Mouse (Mus musculus): ENCODE results near the gene Acsbg1. TPM values are rescaled to one million over a fixed set of nuclear protein-coding genes. Genes with fewer than 3 reads are reported as not detected.

Gene Acsbg1
- total RNA-seq, 1 experiment = 2.7 TPM

GRCm38 (mm10) chr9:54645530-54645929 is 16.1 kb downstream of the Acsbg1 start:
- DNase-seq (ENCODE audit: low read depth, low spot score) = no peak
- no peak overlapping the region for H3K4me3 ChIP-seq (ENCODE audit: insufficient read depth in 1 of 2, low read depth in 1 of 2, low read length in 2 of 2, poor library complexity in 1 of 2, severe bottlenecking in 1 of 2)
- H3K9me3 ChIP-seq (ENCODE audit: control insufficient read depth, insufficient read depth, low read depth, low read length) = no peaks in the 10 kb centered on the region
- in situ Hi-C loops (cut with MboI; ENCODE audit: low sequenced_read_pairs in 2 of 2, unreplicated experiment in 2 of 2) = no loop called here
- H3K36me3 ChIP-seq (ENCODE audit: control insufficient read depth, insufficient read depth, low read length, poor library complexity, severe bottlenecking) = no peaks in the 10 kb centered on the region
- no peak for TF ChIP-seq ZNF384 (IDR thresholded peaks at IDR 0.05; ENCODE audit: low read depth, low read length)
- TF ChIP-seq MAFK (IDR thresholded peaks at IDR 0.05; ENCODE audit: insufficient read depth, low read depth, low read length) = no peak
- TF ChIP-seq ZC3H11A (IDR thresholded peaks at IDR 0.05; ENCODE audit: borderline replicate concordance, low read depth, low read length) = no peak
- no peak for TF ChIP-seq CHD2 (IDR thresholded peaks at IDR 0.05; ENCODE audit: low read depth, low read length)
- TF ChIP-seq HCFC1 (IDR thresholded peaks at IDR 0.05; ENCODE audit: borderline replicate concordance, insufficient read depth, low read length) = no peak
- no peaks in the 10 kb centered on the region for H3K4me1 ChIP-seq (ENCODE audit: control insufficient read depth in 2 of 2, insufficient read depth in 2 of 2, low read length in 2 of 2, poor library complexity in 1 of 2)
- no peak overlapping the region for H3K9ac ChIP-seq (ENCODE audit: insufficient read depth, low read depth, low read length, poor library complexity, severe bottlenecking)
- no peak overlapping the region for H3K27ac ChIP-seq (ENCODE audit: insufficient read depth, low read depth, low read length, poor library complexity, severe bottlenecking)

DNA sequence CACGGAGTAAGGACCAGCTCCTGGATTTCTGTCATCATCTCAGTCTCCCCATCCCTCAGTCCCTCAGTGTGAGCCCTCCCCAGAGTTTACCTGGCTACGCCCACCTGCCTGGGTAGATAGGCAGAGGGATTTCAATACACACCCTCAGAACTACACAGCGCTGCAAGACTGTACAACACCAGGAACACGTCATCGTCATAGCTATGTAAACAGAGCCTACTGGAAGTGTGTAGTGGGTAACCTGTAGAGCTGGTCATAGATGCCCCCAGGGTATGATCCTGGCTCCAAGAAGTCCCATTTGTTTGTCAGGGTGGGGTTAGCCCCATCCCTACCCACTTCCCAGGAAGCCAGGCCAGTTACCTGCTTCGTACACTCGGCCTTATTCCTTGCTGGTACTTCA is 18.5 kb downstream of the Acsbg1 start:
- Histone ChIP-seq H3K4me3 (ENCODE audit: insufficient read depth in 1 of 2, low read depth in 1 of 2, low read length in 2 of 2, poor library complexity in 1 of 2, severe bottlenecking in 1 of 2) (no peak overlapping the region), H3K27ac (ENCODE audit: insufficient read depth, low read depth, low read length, poor library complexity, severe bottlenecking) (no peak overlapping the region), H3K4me1 (ENCODE audit: control insufficient read depth in 2 of 2, insufficient read depth in 2 of 2, low read length in 2 of 2, poor library complexity in 1 of 2) (no peaks in the 10 kb centered on the region), H3K36me3 (ENCODE audit: control insufficient read depth, insufficient read depth, low read length, poor library complexity, severe bottlenecking) (no peaks in the 10 kb centered on the region), H3K9me3 (ENCODE audit: control insufficient read depth, insufficient read depth, low read depth, low read length) (no peaks in the 10 kb centered on the region), H3K9ac (ENCODE audit: insufficient read depth, low read depth, low read length, poor library complexity, severe bottlenecking) (no peak overlapping the region)
- no peak for DNase-seq (ENCODE audit: low read depth, low spot score)
- in situ Hi-C loops (cut with MboI; ENCODE audit: low sequenced_read_pairs in 2 of 2, unreplicated experiment in 2 of 2) = no loop called here
- no peak for TF ChIP-seq MAFK (IDR thresholded peaks at IDR 0.05; ENCODE audit: insufficient read depth, low read depth, low read length)
- TF ChIP-seq ZNF384 (IDR thresholded peaks at IDR 0.05; ENCODE audit: low read depth, low read length) = no peak
- no peak for TF ChIP-seq HCFC1 (IDR thresholded peaks at IDR 0.05; ENCODE audit: borderline replicate concordance, insufficient read depth, low read length)
- no peak for TF ChIP-seq CHD2 (IDR thresholded peaks at IDR 0.05; ENCODE audit: low read depth, low read length)
- no peak for TF ChIP-seq ZC3H11A (IDR thresholded peaks at IDR 0.05; ENCODE audit: borderline replicate concordance, low read depth, low read length)

- H3K4me3 ChIP-seq (ENCODE audit: insufficient read depth in 1 of 2, low read depth in 1 of 2, low read length in 2 of 2, poor library complexity in 1 of 2, severe bottlenecking in 1 of 2) = no peak overlapping the region
- H3K9me3 ChIP-seq (ENCODE audit: control insufficient read depth, insufficient read depth, low read depth, low read length) = no peaks in the 10 kb centered on the region
- H3K4me1 ChIP-seq (ENCODE audit: control insufficient read depth in 2 of 2, insufficient read depth in 2 of 2, low read length in 2 of 2, poor library complexity in 1 of 2) = no peaks in the 10 kb centered on the region
- H3K9ac ChIP-seq (ENCODE audit: insufficient read depth, low read depth, low read length, poor library complexity, severe bottlenecking) = no peak overlapping the region
- no peaks in the 10 kb centered on the region for H3K36me3 ChIP-seq (ENCODE audit: control insufficient read depth, insufficient read depth, low read length, poor library complexity, severe bottlenecking)
- TF ChIP-seq ZNF384 (IDR thresholded peaks at IDR 0.05; ENCODE audit: low read depth, low read length) (no peak), CHD2 (IDR thresholded peaks at IDR 0.05; ENCODE audit: low read depth, low read length) (no peak), MAFK (IDR thresholded peaks at IDR 0.05; ENCODE audit: insufficient read depth, low read depth, low read length) (no peak)
- no peak overlapping the region for H3K27ac ChIP-seq (ENCODE audit: insufficient read depth, low read depth, low read length, poor library complexity, severe bottlenecking)
- no peak for DNase-seq (ENCODE audit: low read depth, low spot score)
- in situ Hi-C loops (cut with MboI; ENCODE audit: low sequenced_read_pairs in 2 of 2, unreplicated experiment in 2 of 2) = no loop called here
Measured at GRCm38 (mm10) chr9:54642556-54642955, 19.1 kb downstream of the Acsbg1 start.

DNA sequence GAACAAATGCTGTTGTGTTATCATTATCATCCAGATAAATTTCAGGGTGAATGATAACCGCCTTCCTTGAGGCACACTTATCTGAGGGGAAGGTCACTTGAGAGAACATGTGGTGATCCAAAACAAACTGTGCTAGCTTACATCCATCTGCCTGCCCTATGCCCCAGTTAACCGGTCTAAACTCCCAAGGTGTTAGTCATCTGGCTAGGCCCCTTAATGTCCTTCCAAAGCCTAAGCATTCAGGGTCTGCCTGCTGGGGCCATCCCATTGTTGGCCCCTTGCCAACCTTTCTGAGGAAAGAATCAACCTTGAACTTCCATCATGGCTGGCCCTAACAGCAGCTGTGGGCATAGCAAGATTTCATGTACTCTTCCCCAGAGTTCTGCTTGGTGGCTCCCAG is 19.5 kb downstream of the Acsbg1 start:
- Histone ChIP-seq H3K27ac (ENCODE audit: insufficient read depth, low read depth, low read length, poor library complexity, severe bottlenecking) (no peak overlapping the region), H3K4me3 (ENCODE audit: insufficient read depth in 1 of 2, low read depth in 1 of 2, low read length in 2 of 2, poor library complexity in 1 of 2, severe bottlenecking in 1 of 2) (no peak overlapping the region), H3K4me1 (ENCODE audit: control insufficient read depth in 2 of 2, insufficient read depth in 2 of 2, low read length in 2 of 2, poor library complexity in 1 of 2) (no peaks in the 10 kb centered on the region), H3K9ac (ENCODE audit: insufficient read depth, low read depth, low read length, poor library complexity, severe bottlenecking) (no peak overlapping the region), H3K36me3 (ENCODE audit: control insufficient read depth, insufficient read depth, low read length, poor library complexity, severe bottlenecking) (no peaks in the 10 kb centered on the region), H3K9me3 (ENCODE audit: control insufficient read depth, insufficient read depth, low read depth, low read length) (no peaks in the 10 kb centered on the region)
- no peak for TF ChIP-seq ZNF384 (IDR thresholded peaks at IDR 0.05; ENCODE audit: low read depth, low read length)
- TF ChIP-seq MAFK (IDR thresholded peaks at IDR 0.05; ENCODE audit: insufficient read depth, low read depth, low read length) = no peak
- no peak for TF ChIP-seq HCFC1 (IDR thresholded peaks at IDR 0.05; ENCODE audit: borderline replicate concordance, insufficient read depth, low read length)
- no peak for TF ChIP-seq CHD2 (IDR thresholded peaks at IDR 0.05; ENCODE audit: low read depth, low read length)
- no peak for TF ChIP-seq ZC3H11A (IDR thresholded peaks at IDR 0.05; ENCODE audit: borderline replicate concordance, low read depth, low read length)
- in situ Hi-C loops (cut with MboI; ENCODE audit: low sequenced_read_pairs in 2 of 2, unreplicated experiment in 2 of 2) = no loop called here
- no peak for DNase-seq (ENCODE audit: low read depth, low spot score)

- no peaks in the 10 kb centered on the region for H3K9me3 ChIP-seq (ENCODE audit: control insufficient read depth, insufficient read depth, low read depth, low read length)
- H3K36me3 ChIP-seq (ENCODE audit: control insufficient read depth, insufficient read depth, low read length, poor library complexity, severe bottlenecking) = no peaks in the 10 kb centered on the region
- TF ChIP-seq CHD2 (IDR thresholded peaks at IDR 0.05; ENCODE audit: low read depth, low read length) = no peak
- TF ChIP-seq MAFK (IDR thresholded peaks at IDR 0.05; ENCODE audit: insufficient read depth, low read depth, low read length) = no peak
- TF ChIP-seq ZC3H11A (IDR thresholded peaks at IDR 0.05; ENCODE audit: borderline replicate concordance, low read depth, low read length) = no peak
- no peak for TF ChIP-seq HCFC1 (IDR thresholded peaks at IDR 0.05; ENCODE audit: borderline replicate concordance, insufficient read depth, low read length)
- no peak for TF ChIP-seq ZNF384 (IDR thresholded peaks at IDR 0.05; ENCODE audit: low read depth, low read length)
- no peak overlapping the region for H3K4me3 ChIP-seq (ENCODE audit: insufficient read depth in 1 of 2, low read depth in 1 of 2, low read length in 2 of 2, poor library complexity in 1 of 2, severe bottlenecking in 1 of 2)
- H3K4me1 ChIP-seq (ENCODE audit: control insufficient read depth in 2 of 2, insufficient read depth in 2 of 2, low read length in 2 of 2, poor library complexity in 1 of 2) = no peaks in the 10 kb centered on the region
- DNase-seq (ENCODE audit: low read depth, low spot score) = no peak
- no peak overlapping the region for H3K9ac ChIP-seq (ENCODE audit: insufficient read depth, low read depth, low read length, poor library complexity, severe bottlenecking)
- H3K27ac ChIP-seq (ENCODE audit: insufficient read depth, low read depth, low read length, poor library complexity, severe bottlenecking) = no peak overlapping the region
- in situ Hi-C loops (cut with MboI; ENCODE audit: low sequenced_read_pairs in 2 of 2, unreplicated experiment in 2 of 2) = no loop called here
Measured at GRCm38 (mm10) chr9:54641548-54641947, 20.1 kb downstream of the Acsbg1 start.

Measured in ES-E14 (cell line).